Mouse (Mus musculus) spleen, embryonic (tissue): ENCODE results near the gene Btd.

Source experiments
- CTCF ChIA-PET: fragments of 350-600 bp; sonication (Branson Sonifier 250); formaldehyde crosslinking; loops from one replicate; lab custom pipeline; 2022; lab: Charles Lee

The Btd gene

GRCm38 (mm10) chr14:31644931-31645547, 4.2 kb downstream of the Btd start:
- CTCF ChIA-PET: no interaction called here

- CTCF ChIA-PET: no interaction called here
These were observed 5.1 kb downstream of the Btd start for GRCm38 (mm10) chr14:31645920-31646319.

- CTCF ChIA-PET: interaction anchor here (0.6 kb wide), 1 partner anchor 80 kb away, joined by 4 read pairs; no protein-coding TSS in a partner anchor
These were observed 7.2 kb downstream of the Btd start for GRCm38 (mm10) chr14:31647991-31648390.

- CTCF ChIA-PET: interaction anchor here (1.1 kb wide), 1 partner anchor 160 kb away, joined by 3 read pairs; no protein-coding TSS in a partner anchor
These were observed 9.5 kb downstream of the Btd start for GRCm38 (mm10) chr14:31650347-31650746.

GRCm38 (mm10) chr14:31651206-31651605, 10.4 kb downstream of the Btd start:
- CTCF ChIA-PET: interaction anchor here (1.1 kb wide), 1 partner anchor 161 kb away, joined by 3 read pairs; no protein-coding TSS in a partner anchor

GRCm38 (mm10) chr14:31652106-31652505, 11.3 kb downstream of the Btd start:
- CTCF ChIA-PET: no interaction called here

GRCm38 (mm10) chr14:31652624-31653023, 11.8 kb downstream of the Btd start:
- CTCF ChIA-PET: no interaction called here

- CTCF ChIA-PET: interaction anchor here (0.6 kb wide), 1 partner anchor 109 kb away, joined by 3 read pairs; no protein-coding TSS in a partner anchor
These were observed 12.5 kb downstream of the Btd start for GRCm38 (mm10) chr14:31653101-31653875.

- CTCF ChIA-PET: interaction anchor here (1.0 kb wide), 1 partner anchor 140 kb away, joined by 3 read pairs; no protein-coding TSS in a partner anchor
These were observed 14.0 kb downstream of the Btd start for GRCm38 (mm10) chr14:31654816-31655215.

GRCm38 (mm10) chr14:31655406-31655805, 14.6 kb downstream of the Btd start:
- CTCF ChIA-PET: interaction anchor here (1.0 to 1.9 kb wide), 2 partner anchors 135 to 139 kb away, joined by 3 to 7 read pairs; no protein-coding TSS in a partner anchor

- CTCF ChIA-PET: interaction anchor here (0.6 to 1.9 kb wide), 5 partner anchors 17 to 402 kb away, joined by 3 to 7 read pairs (median 4); no protein-coding TSS in a partner anchor
These were observed 15.6 kb downstream of the Btd start for GRCm38 (mm10) chr14:31656386-31656785.

GRCm38 (mm10) chr14:31656857-31657645, 16.2 kb downstream of the Btd start:
- CTCF ChIA-PET: interaction anchor here (0.6 to 1.9 kb wide), 4 partner anchors 36 to 138 kb away, joined by 4 to 7 read pairs (median 5); no protein-coding TSS in a partner anchor

GRCm38 (mm10) chr14:31658126-31658680, 17.4 kb downstream of the Btd start:
- CTCF ChIA-PET: interaction anchor here (0.6 to 1.3 kb wide), 4 partner anchors 15 to 130 kb away, joined by 3 to 9 read pairs (median 7); no protein-coding TSS in a partner anchor

- CTCF ChIA-PET: interaction anchor here (0.6 to 1.7 kb wide), 8 partner anchors 12 to 135 kb away, joined by 3 to 4 read pairs (median 4); no protein-coding TSS in a partner anchor
These were observed 18.8 kb downstream of the Btd start for GRCm38 (mm10) chr14:31659501-31660181.

- CTCF ChIA-PET: interaction anchor here (0.5 to 1.7 kb wide), 6 partner anchors 11 to 124 kb away, joined by 3 to 6 read pairs (median 4); no protein-coding TSS in a partner anchor
These were observed 19.7 kb downstream of the Btd start for GRCm38 (mm10) chr14:31660312-31661093.

- CTCF ChIA-PET: interaction anchor here (0.9 to 1.2 kb wide), 2 partner anchors 29 to 119 kb away, joined by 3 to 8 read pairs; no protein-coding TSS in a partner anchor
These were observed 21.1 kb downstream of the Btd start for GRCm38 (mm10) chr14:31661671-31662554.

- CTCF ChIA-PET: interaction anchor here (0.9 to 1.2 kb wide), 2 partner anchors 28 to 118 kb away, joined by 3 to 8 read pairs; no protein-coding TSS in a partner anchor
These were observed 21.9 kb downstream of the Btd start for GRCm38 (mm10) chr14:31662555-31663211.
